Mouse (Mus musculus): ENCODE measurements around the gene Phf19. TPM values are rescaled to one million over a fixed set of nuclear protein-coding genes. Genes with fewer than 3 reads are reported as not detected.

The Phf19 gene
- total and polyA plus RNA-seq, 3 experiments: 10.2 to 26.2 TPM; not detected in 1

GRCm38 (mm10) chr2:34951469-34951868, 37.6 kb upstream of the Phf19 start:
- Histone ChIP-seq H3K4me1 (ENCODE audit: control insufficient read depth in 1 of 2, insufficient read depth in 2 of 2, low read length in 2 of 2) (peaks cover 0 to 8% of the 10 kb centered on the region in 2 experiments; a peak in 1 of 4 replicates), H3K27ac (ENCODE audit: control insufficient read depth, low read depth, low read length) (no peak overlapping the region), H3K27me3 (ENCODE audit: control insufficient read depth in 1 of 2, insufficient read depth in 2 of 2, low read length in 2 of 2) (0 out of 4 replicates have a peak, but pooled peaks cover 0 to 1% of the 10 kb centered on the region in 2 experiments), H3K36me3 (ENCODE audit: control insufficient read depth in 1 of 2, insufficient read depth in 2 of 2, low read length in 2 of 2) (no peaks in the 10 kb centered on the region), H3K9me3 (replicated peaks; ENCODE audit: insufficient read depth, low read length) (no peaks in the 10 kb centered on the region), H3K9ac (ENCODE audit: control insufficient read depth, low read depth, low read length, poor library complexity, severe bottlenecking) (no peak overlapping the region), H3K79me2 (ENCODE audit: control insufficient read depth, insufficient read depth, low read length, poor library complexity) (no peaks in the 10 kb centered on the region), H3K4me3 (ENCODE audit: control insufficient read depth in 1 of 2, insufficient read depth in 1 of 2, low read depth in 2 of 2, low read length in 2 of 2) (no peak overlapping the region)
- TF ChIP-seq TBP (IDR thresholded peaks at IDR 0.05; ENCODE audit: low read depth, low read length): no peak
- no peak for TF ChIP-seq E2F4 (IDR thresholded peaks at IDR 0.05; ENCODE audit: borderline replicate concordance, low read depth, low read length)
- no peak for TF ChIP-seq EP300 (IDR thresholded peaks at IDR 0.05; ENCODE audit: low read depth in 1 of 2, low read length in 2 of 2)
- no peak for DNase-seq (ENCODE audit: low read depth, low spot score)

GRCm38 (mm10) chr2:34948622-34949021, 34.8 kb upstream of the Phf19 start:
- Histone ChIP-seq H3K4me1 (ENCODE audit: control insufficient read depth in 1 of 2, insufficient read depth in 2 of 2, low read length in 2 of 2) (peaks cover 0 to 8% of the 10 kb centered on the region in 2 experiments; a peak in 1 of 4 replicates), H3K36me3 (ENCODE audit: control insufficient read depth in 1 of 2, insufficient read depth in 2 of 2, low read length in 2 of 2) (no peaks in the 10 kb centered on the region)

GRCm38 (mm10) chr2:34946046-34946445, 32.2 kb upstream of the Phf19 start:
- H3K4me1 ChIP-seq (ENCODE audit: control insufficient read depth in 1 of 2, insufficient read depth in 2 of 2, low read length in 2 of 2): no peaks in the 10 kb centered on the region
- H3K36me3 ChIP-seq (ENCODE audit: control insufficient read depth in 1 of 2, insufficient read depth in 2 of 2, low read length in 2 of 2): no peaks in the 10 kb centered on the region
- no peaks in the 10 kb centered on the region for H3K79me2 ChIP-seq (ENCODE audit: control insufficient read depth, insufficient read depth, low read length, poor library complexity)
- DNase-seq (ENCODE audit: low read depth, low spot score): no peak
- H3K27ac ChIP-seq (ENCODE audit: control insufficient read depth, low read depth, low read length): no peak overlapping the region
- no peak for TF ChIP-seq E2F4 (IDR thresholded peaks at IDR 0.05; ENCODE audit: borderline replicate concordance, low read depth, low read length)
- no peak for TF ChIP-seq POLR2AphosphoS5 (IDR thresholded peaks at IDR 0.05; ENCODE audit: borderline replicate concordance, low read depth, low read length)
- TF ChIP-seq NELFE (IDR thresholded peaks at IDR 0.05; ENCODE audit: low read depth, low read length): no peak
- TF ChIP-seq GATA1 (IDR thresholded peaks at IDR 0.05; ENCODE audit: low read depth, low read length): no peak
- no peak for TF ChIP-seq RCOR1 (IDR thresholded peaks at IDR 0.05; ENCODE audit: low read depth, low read length)
- no peak for TF ChIP-seq MEF2A (IDR thresholded peaks at IDR 0.05; ENCODE audit: extremely low read depth, insufficient replicate concordance, low read depth, low read length, poor library complexity, severe bottlenecking)
- TF ChIP-seq POLR2AphosphoS2 (IDR thresholded peaks at IDR 0.05; ENCODE audit: low read length): no peak
- no peak for TF ChIP-seq MAX (IDR thresholded peaks at IDR 0.05; ENCODE audit: low read length)
- H3K27me3 ChIP-seq (ENCODE audit: control insufficient read depth in 1 of 2, insufficient read depth in 2 of 2, low read length in 2 of 2): peaks cover 2 to 12% of the 10 kb centered on the region in 2 experiments; a peak in 3 of 4 replicates
- no peaks in the 10 kb centered on the region for H3K9me3 ChIP-seq (replicated peaks; ENCODE audit: insufficient read depth, low read length)
- H3K9ac ChIP-seq (ENCODE audit: control insufficient read depth, low read depth, low read length, poor library complexity, severe bottlenecking): no peak overlapping the region
- H3K4me3 ChIP-seq (ENCODE audit: control insufficient read depth in 1 of 2, insufficient read depth in 1 of 2, low read depth in 2 of 2, low read length in 2 of 2): no peak overlapping the region

More at GRCm38 (mm10) chr2:34948622-34949021, 34.8 kb upstream of the Phf19 start:
- no peaks in the 10 kb centered on the region for H3K79me2 ChIP-seq (ENCODE audit: control insufficient read depth, insufficient read depth, low read length, poor library complexity)
- peaks cover 0 to 2% of the 10 kb centered on the region in 2 experiments; a peak in 2 of 4 replicates for H3K27me3 ChIP-seq (ENCODE audit: control insufficient read depth in 1 of 2, insufficient read depth in 2 of 2, low read length in 2 of 2)
- no peak overlapping the region for H3K9ac ChIP-seq (ENCODE audit: control insufficient read depth, low read depth, low read length, poor library complexity, severe bottlenecking)
- TF ChIP-seq CTCF (IDR thresholded peaks at IDR 0.05 in 2 of 3, conservative IDR thresholded peaks at IDR 0.05 in 1 of 3; ENCODE audit: control insufficient read depth in 1 of 3, insufficient read depth in 1 of 3, low read depth in 2 of 3, low read length in 3 of 3, poor library complexity in 1 of 3, severe bottlenecking in 1 of 3) (no peak), CHD1 (IDR thresholded peaks at IDR 0.05; ENCODE audit: low read depth, low read length) (no peak), ZMIZ1 (IDR thresholded peaks at IDR 0.05; ENCODE audit: low read depth, low read length) (no peak), CHD2 (IDR thresholded peaks at IDR 0.05; ENCODE audit: low read length) (no peak), TBP (IDR thresholded peaks at IDR 0.05; ENCODE audit: low read depth, low read length) (no peak), POLR2AphosphoS2 (IDR thresholded peaks at IDR 0.05; ENCODE audit: low read length) (no peak), MEF2A (IDR thresholded peaks at IDR 0.05; ENCODE audit: extremely low read depth, insufficient replicate concordance, low read depth, low read length, poor library complexity, severe bottlenecking) (no peak), RCOR1 (IDR thresholded peaks at IDR 0.05; ENCODE audit: low read depth, low read length) (no peak), TAL1 (IDR thresholded peaks at IDR 0.05; ENCODE audit: low read length) (no peak), ELF1 (IDR thresholded peaks at IDR 0.05; ENCODE audit: low read depth, low read length) (no peak), NELFE (IDR thresholded peaks at IDR 0.05; ENCODE audit: low read depth, low read length) (no peak), GABPA (IDR thresholded peaks at IDR 0.05; ENCODE audit: low read depth, low read length) (no peak), E2F4 (IDR thresholded peaks at IDR 0.05; ENCODE audit: borderline replicate concordance, low read depth, low read length) (no peak)
- H3K9me3 ChIP-seq (replicated peaks; ENCODE audit: insufficient read depth, low read length): no peaks in the 10 kb centered on the region
- peak; percentile 69 for DNase-seq (ENCODE audit: low read depth, low spot score)
- no peak overlapping the region for H3K4me3 ChIP-seq (ENCODE audit: control insufficient read depth in 1 of 2, insufficient read depth in 1 of 2, low read depth in 2 of 2, low read length in 2 of 2)
- H3K27ac ChIP-seq (ENCODE audit: control insufficient read depth, low read depth, low read length): no peak overlapping the region

Measured in MEL (cell line).